Mouse (Mus musculus): Measurements from ENCODE around the gene Apoa2.
"Not testable (repeated sequence)": the region's sequence is repeated elsewhere in the genome, so short reads cannot be mapped to it uniquely, and the experiment has no call there.

GRCm38 (mm10) chr1:171241952-171242351 lies 17.1 kb downstream of the Apoa2 start:
- TF ChIP-seq EP300, CTCF (IDR thresholded peaks at IDR 0.05; ENCODE audit: low read depth): not testable (repeated sequence)
